28 mouse cellular contexts compared by ENCODE assay signal in genomic region chr5:37204886-37205285, GRCm38 (mm10). TPM values are rescaled to one million over a fixed set of nuclear protein-coding genes. Genes with fewer than 3 reads are reported as not detected.
"Had no signal": no experiment of that assay in that cellular context is flagged by ENCODE, and none has a peak within 500 bp of the region (broad histone marks: within the 10 kb centered on the region; RNA-seq: fewer than 3 reads in every experiment).

No protein-coding gene starts in this region.

- H3K27me3 ChIP-seq: hindbrain, embryonic 12.5 days; intestine, embryonic 15.5 days; liver, embryonic 13.5 days; liver, embryonic 15.5 days had no signal

- H3K4me2 ChIP-seq: heart, embryonic 11.5 days; heart, embryonic 13.5 days; heart, embryonic 15.5 days; hindbrain, embryonic 12.5 days; hindbrain, embryonic 14.5 days; intestine, embryonic 15.5 days; limb, embryonic 12.5 days; liver, embryonic 11.5 days; liver, embryonic 13.5 days; liver, embryonic 15.5 days had no signal

- H3K27ac ChIP-seq: heart, adult 2 months; heart, embryonic 13.5 days; heart, embryonic 15.5 days; hindbrain, embryonic 12.5 days; hindbrain, embryonic 14.5 days; intestine, embryonic 15.5 days; left cerebral cortex, adult 2 months; limb, embryonic 10.5 days; limb, embryonic 12.5 days; liver, embryonic 13.5 days; liver, embryonic 15.5 days had no signal

- H3K9ac ChIP-seq: heart, embryonic 13.5 days; heart, embryonic 15.5 days; hindbrain, embryonic 12.5 days; hindbrain, embryonic 14.5 days; intestine, embryonic 15.5 days; limb, embryonic 12.5 days; liver, embryonic 13.5 days; liver, embryonic 15.5 days; liver, postnatal 0 days had no signal

- DNase-seq: gastrocnemius, postnatal 14 days; gastrocnemius, postnatal 36 days; heart, adult 11 months; heart, adult 2 months; heart, postnatal 14 days; heart, postnatal 36 days; kidney, adult 18-20 months; kidney, adult 8-10 months; kidney, postnatal 10 days; kidney, postnatal 4 days; liver; liver, embryonic 13.5 days; liver, postnatal 0 days had no signal

- H3K9me3 ChIP-seq: heart, embryonic 15.5 days; hindbrain, embryonic 12.5 days; intestine, embryonic 15.5 days; limb, embryonic 10.5 days; liver, embryonic 13.5 days; liver, embryonic 15.5 days had no signal

- H3K36me3 ChIP-seq: heart, embryonic 13.5 days; heart, embryonic 15.5 days; hindbrain, embryonic 12.5 days; intestine, embryonic 15.5 days; limb, embryonic 10.5 days; limb, embryonic 12.5 days; liver, embryonic 13.5 days; liver, embryonic 15.5 days had no signal

- H3K4me3 ChIP-seq: heart, adult 2 months; heart, embryonic 13.5 days; heart, embryonic 15.5 days; hindbrain, embryonic 12.5 days; intestine, embryonic 15.5 days; left cerebral cortex, adult 2 months; limb, embryonic 10.5 days; limb, embryonic 12.5 days; liver, embryonic 13.5 days; liver, embryonic 15.5 days had no signal

- ATAC-seq: hindbrain, embryonic 16.5 days; inflammation-experienced regulatory T-cells, adult 6 months; intestine, embryonic 15.5 days; intestine, postnatal 0 days; liver, postnatal 0 days had no signal

- H3K4me1 ChIP-seq: heart, embryonic 13.5 days; heart, embryonic 15.5 days; intestine, embryonic 15.5 days; liver, embryonic 13.5 days; liver, embryonic 15.5 days had no signal

RNA-seq across cellular contexts. Expression of gene Crmp1, which starts 36.9 kb away (rescaled TPM):
- total RNA-seq: hematopoietic stem cell, adult 5-6 weeks had no signal
